Mouse (Mus musculus): ENCODE results near the gene Hic2. TPM values are rescaled to one million over a fixed set of nuclear protein-coding genes. Genes with fewer than 3 reads are reported as not detected.
"Not testable (repeated sequence)": the region's sequence is repeated elsewhere in the genome, so short reads cannot be mapped to it uniquely, and the experiment has no call there.

The Hic2 gene
- polyA plus RNA-seq, 1 experiment from 2014 or later: 9.3 TPM

- H3K27ac ChIP-seq: no peak overlapping the region
- peak overlapping the region; percentile 64 for H3K4me3 ChIP-seq
- H3K36me3 ChIP-seq: no peaks in the 10 kb centered on the region
- ATAC-seq (ENCODE audit: low FRiP score, low read depth): peak; percentile 55
- H3K27me3 ChIP-seq: peaks cover 46% of the 10 kb centered on the region
- 7% methylated on average over 48 of the region's 48 CpGs for WGBS
- peaks cover 20% of the 10 kb centered on the region for H3K4me1 ChIP-seq
- H3K4me2 ChIP-seq (replicated peaks): peak overlapping the region; percentile 99
- no peaks in the 10 kb centered on the region for H3K9me3 ChIP-seq
- peak overlapping the region; percentile 62 for H3K9ac ChIP-seq
Observed at GRCm38 (mm10) chr16:17209981-17210838, 23.2 kb upstream of the Hic2 start.

- Histone ChIP-seq H3K27me3 (peaks cover 3% of the 10 kb centered on the region; the same call in 1 of the 2 replicates), H3K9ac (no peak overlapping the region), H3K27ac (no peak overlapping the region), H3K4me1 (peaks cover 6% of the 10 kb centered on the region; the same call in 1 of the 2 replicates), H3K4me3 (no peak overlapping the region), H3K4me2 (replicated peaks) (no peak overlapping the region), H3K9me3 (no peaks in the 10 kb centered on the region), H3K36me3 (no peaks in the 10 kb centered on the region)
- WGBS: 43% methylated on average over 8 of the region's 8 CpGs
- ATAC-seq (ENCODE audit: low FRiP score, low read depth): no peak
Observed at GRCm38 (mm10) chr16:17216934-17217633, 16.3 kb upstream of the Hic2 start.

- Histone ChIP-seq H3K4me1 (peaks cover 6% of the 10 kb centered on the region; the same call in 1 of the 2 replicates), H3K27me3 (no peaks in the 10 kb centered on the region), H3K36me3 (no peaks in the 10 kb centered on the region), H3K9ac (no peak overlapping the region), H3K27ac (no peak overlapping the region), H3K4me3 (no peak overlapping the region), H3K9me3 (no peaks in the 10 kb centered on the region), H3K4me2 (replicated peaks) (no peak overlapping the region)
- WGBS: 20% methylated on average over 7 of the region's 7 CpGs
- ATAC-seq (ENCODE audit: low FRiP score, low read depth): no peak
Observed at GRCm38 (mm10) chr16:17220127-17220733, 13.1 kb upstream of the Hic2 start.

- H3K9ac ChIP-seq: no peak overlapping the region
Observed at GRCm38 (mm10) chr16:17222197-17222596, 11.2 kb upstream of the Hic2 start.

GRCm38 (mm10) chr16:17225584-17225983 is 7.8 kb upstream of the Hic2 start:
- Histone ChIP-seq H3K27me3 (no peaks in the 10 kb centered on the region), H3K9me3 (peaks cover 7% of the 10 kb centered on the region; the same call in 1 of the 2 replicates), H3K4me1 (no peaks in the 10 kb centered on the region; the same call in 1 of the 2 replicates), H3K9ac (no peak overlapping the region), H3K36me3 (no peaks in the 10 kb centered on the region), H3K27ac (no peak overlapping the region), H3K4me3 (no peak overlapping the region), H3K4me2 (replicated peaks) (no peak overlapping the region)
- 84% methylated on average over 5 of the region's 5 CpGs for WGBS
- no peak for ATAC-seq (ENCODE audit: low FRiP score, low read depth)

More at GRCm38 (mm10) chr16:17222197-17222596, 11.2 kb upstream of the Hic2 start:
- no peaks in the 10 kb centered on the region for H3K9me3 ChIP-seq
- peaks cover 6% of the 10 kb centered on the region; the same call in 1 of the 2 replicates for H3K4me1 ChIP-seq
- no peak overlapping the region for H3K4me3 ChIP-seq
- no peaks in the 10 kb centered on the region for H3K27me3 ChIP-seq
- H3K4me2 ChIP-seq (replicated peaks): no peak overlapping the region
- 31% methylated on average over 25 of the region's 25 CpGs for WGBS
- H3K27ac ChIP-seq: no peak overlapping the region
- peak; percentile 100 for ATAC-seq (ENCODE audit: low FRiP score, low read depth)
- no peaks in the 10 kb centered on the region for H3K36me3 ChIP-seq

- ATAC-seq (ENCODE audit: low FRiP score, low read depth): no peak
- H3K36me3 ChIP-seq: no peaks in the 10 kb centered on the region
- H3K9ac ChIP-seq: no peak overlapping the region
- H3K4me2 ChIP-seq (replicated peaks): no peak overlapping the region
- no peak overlapping the region for H3K4me3 ChIP-seq
- H3K27me3 ChIP-seq: no peaks in the 10 kb centered on the region
- H3K9me3 ChIP-seq: peaks cover 7% of the 10 kb centered on the region; the same call in 1 of the 2 replicates
- H3K27ac ChIP-seq: no peak overlapping the region
- no peaks in the 10 kb centered on the region for H3K4me1 ChIP-seq
Observed at GRCm38 (mm10) chr16:17226496-17226895, 6.9 kb upstream of the Hic2 start.

GRCm38 (mm10) chr16:17231523-17231922 is 1.8 kb upstream of the Hic2 start:
- not testable (repeated sequence) for H3K27ac ChIP-seq; H3K4me3 ChIP-seq; H3K27me3 ChIP-seq; ATAC-seq (ENCODE audit: low FRiP score, low read depth); H3K36me3 ChIP-seq; H3K9me3 ChIP-seq; H3K9ac ChIP-seq; H3K4me2 ChIP-seq (replicated peaks)
- 96% methylated on average over 2 of the region's 2 CpGs for WGBS
- peaks cover 27% of the 10 kb centered on the region for H3K4me1 ChIP-seq

GRCm38 (mm10) chr16:17233702-17234498 is 528 bp downstream of the Hic2 start:
- peak overlapping the region; percentile 86 for H3K27ac ChIP-seq
- ATAC-seq (ENCODE audit: low FRiP score, low read depth): peak; percentile 12
- peak overlapping the region; percentile 95 for H3K4me2 ChIP-seq (replicated peaks)
- peak overlapping the region; percentile 93 for H3K9ac ChIP-seq
- H3K4me1 ChIP-seq: peaks cover 47% of the 10 kb centered on the region
- H3K36me3 ChIP-seq: no peaks in the 10 kb centered on the region
- no peaks in the 10 kb centered on the region for H3K27me3 ChIP-seq
- peaks cover 7% of the 10 kb centered on the region; the same call in 1 of the 2 replicates for H3K9me3 ChIP-seq
- H3K4me3 ChIP-seq: peak overlapping the region; percentile 87
- WGBS: under 1% methylated on average over 60 of the region's 62 CpGs

GRCm38 (mm10) chr16:17234499-17234895 is 1.1 kb downstream of the Hic2 start:
- Histone ChIP-seq H3K4me2 (replicated peaks) (peak overlapping the region; percentile 95), H3K36me3 (no peaks in the 10 kb centered on the region), H3K27ac (peak overlapping the region; percentile 86), H3K9ac (peak overlapping the region; percentile 93), H3K9me3 (peaks cover 7% of the 10 kb centered on the region; the same call in 1 of the 2 replicates), H3K27me3 (no peaks in the 10 kb centered on the region), H3K4me1 (peaks cover 53% of the 10 kb centered on the region), H3K4me3 (peak overlapping the region; percentile 87)
- ATAC-seq (ENCODE audit: low FRiP score, low read depth): 0 out of 2 replicates have a peak, but pooled peaks have one; percentile 21
- under 1% methylated on average over 12 of the region's 12 CpGs for WGBS

GRCm38 (mm10) chr16:17234916-17235665 is 1.7 kb downstream of the Hic2 start:
- H3K27me3 ChIP-seq: no peaks in the 10 kb centered on the region
- peaks cover 1% of the 10 kb centered on the region; the same call in 1 of the 2 replicates for H3K9me3 ChIP-seq
- peak overlapping the region; percentile 95 for H3K4me2 ChIP-seq (replicated peaks)
- H3K4me1 ChIP-seq: peaks cover 59% of the 10 kb centered on the region
- WGBS: 17% methylated on average over 9 of the region's 9 CpGs
- peak overlapping the region; percentile 86 for H3K27ac ChIP-seq
- H3K9ac ChIP-seq: peak overlapping the region; percentile 93
- ATAC-seq (ENCODE audit: low FRiP score, low read depth): no peak
- peak overlapping the region; percentile 87 for H3K4me3 ChIP-seq
- no peaks in the 10 kb centered on the region for H3K36me3 ChIP-seq

- Histone ChIP-seq H3K27me3 (no peaks in the 10 kb centered on the region), H3K9ac (no peak overlapping the region), H3K4me1 (peaks cover 66% of the 10 kb centered on the region), H3K9me3 (no peaks in the 10 kb centered on the region), H3K4me3 (no peak overlapping the region), H3K36me3 (no peaks in the 10 kb centered on the region), H3K27ac (no peak overlapping the region), H3K4me2 (replicated peaks) (no peak overlapping the region)
- WGBS: 88% methylated on average over 3 of the region's 3 CpGs
- no peak for ATAC-seq (ENCODE audit: low FRiP score, low read depth)
Observed at GRCm38 (mm10) chr16:17237634-17238033, 4.3 kb downstream of the Hic2 start.
